Mouse (Mus musculus) spleen, adult 2 months (tissue): Measurements from ENCODE around the gene Fndc3a. TPM values are rescaled to one million over a fixed set of nuclear protein-coding genes. Genes with fewer than 3 reads are reported as not detected.

Experiments used
- DNase-seq, 2 experiments: peaks; one replicate each; pipeline versions ENCODE4 v3.0.0 to v3.0.0-alpha.2; 2012 to 2021; ENCODE audit warnings: low spot score in 2 of 2, low read depth in 1 of 2
- H3K27ac ChIP-seq: fragments of 200-500 bp; 2 replicates; pipeline ENCODE4 v1.5.1; 2012; ENCODE audit warnings: low read length, inconsistent platforms; ENCODE audit not compliant: insufficient read depth
- H3K27me3 ChIP-seq: fragments of 200-500 bp; 2 replicates; pipeline ENCODE4 v1.6.1; 2012; ENCODE audit warnings: mild to moderate bottlenecking, moderate library complexity, low read length, inconsistent platforms; ENCODE audit not compliant: control insufficient read depth, insufficient read depth
- H3K36me3 ChIP-seq: fragments of 200-500 bp; 2 replicates; pipeline ENCODE4 v1.6.1; 2012; ENCODE audit warnings: mild to moderate bottlenecking, low read length, inconsistent platforms; ENCODE audit not compliant: control insufficient read depth, insufficient read depth
- H3K4me1 ChIP-seq: fragments of 200-500 bp; 2 replicates; pipeline ENCODE4 v1.6.1; 2011; ENCODE audit warnings: inconsistent platforms; ENCODE audit not compliant: control insufficient read depth, insufficient read depth, insufficient read length
- H3K4me3 ChIP-seq: fragments of 200-500 bp; 2 replicates; pipeline ENCODE4 v1.5.1; 2011; ENCODE audit warnings: mild to moderate bottlenecking, inconsistent platforms; ENCODE audit not compliant: insufficient read depth, insufficient read length; ENCODE audit errors: extremely low read depth
- CTCF ChIP-seq: fragments of 200-500 bp; IDR thresholded peaks from 2 replicates; pipeline ENCODE4 v1.5.1; 2011; ENCODE audit warnings: mild to moderate bottlenecking, inconsistent platforms; ENCODE audit not compliant: insufficient read depth, insufficient read length, insufficient replicate concordance; ENCODE audit errors: extremely low read depth
- POLR2A ChIP-seq: fragments of 200-500 bp; IDR thresholded peaks from 2 replicates; pipeline ENCODE4 v1.6.1; 2011; ENCODE audit warnings: low read depth, low read length, inconsistent platforms
- WGBS: fragments of 180-500 bp; shearing (Covaris S2); methylation state at CpG from one replicate; pipeline ENCODE4 v1.1.7; 2018; 5-methylcytosine and 5-hydroxymethylcytosine counted together
- polyA plus RNA-seq: library from polyadenylated mRNA; depleted of rRNA; stranded (reverse); fragments of >200 nt; gene quantifications from 2 replicates; pipeline ENCODE4 v1.2.3, GENCODE M21; 2012

Gene Fndc3a
- polyA plus RNA-seq, 1 experiment, result 22.2 TPM

- Histone ChIP-seq H3K27me3 (no peaks in the 10 kb centered on the region), H3K4me1 (no peaks in the 10 kb centered on the region), H3K27ac (no peak overlapping the region), H3K4me3 (no peak overlapping the region), H3K36me3 (no peaks in the 10 kb centered on the region)
- WGBS, result 60% methylated on average over 3 of the region's 3 CpGs
- no peak for TF ChIP-seq POLR2A
- no peak for TF ChIP-seq CTCF
- no peak for DNase-seq
Observed at GRCm38 (mm10) chr14:72677247-72677646, 32.6 kb downstream of the Fndc3a start.

DNA sequence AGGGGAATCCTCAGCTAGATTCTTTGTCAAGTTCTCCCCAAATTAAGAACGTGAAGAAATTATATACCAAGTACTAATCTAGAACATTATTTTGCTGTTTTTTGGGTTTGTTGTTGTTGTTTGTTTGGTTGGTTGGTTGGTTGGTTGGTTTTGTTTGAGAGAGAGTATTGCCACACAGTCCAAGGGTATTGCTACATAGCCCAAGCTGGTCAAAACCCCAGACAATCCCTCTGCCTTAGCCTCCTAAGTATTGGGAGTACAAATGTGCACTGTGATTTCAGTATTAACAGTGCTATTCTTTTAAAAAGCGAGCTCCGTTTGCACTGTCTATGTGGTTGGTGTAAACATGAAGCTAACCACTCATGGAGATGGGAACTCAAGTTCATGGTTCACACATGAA is 37.9 kb downstream of the Fndc3a start:
- no peak for DNase-seq
- WGBS, result 94% methylated on average over 3 of the region's 3 CpGs

DNA sequence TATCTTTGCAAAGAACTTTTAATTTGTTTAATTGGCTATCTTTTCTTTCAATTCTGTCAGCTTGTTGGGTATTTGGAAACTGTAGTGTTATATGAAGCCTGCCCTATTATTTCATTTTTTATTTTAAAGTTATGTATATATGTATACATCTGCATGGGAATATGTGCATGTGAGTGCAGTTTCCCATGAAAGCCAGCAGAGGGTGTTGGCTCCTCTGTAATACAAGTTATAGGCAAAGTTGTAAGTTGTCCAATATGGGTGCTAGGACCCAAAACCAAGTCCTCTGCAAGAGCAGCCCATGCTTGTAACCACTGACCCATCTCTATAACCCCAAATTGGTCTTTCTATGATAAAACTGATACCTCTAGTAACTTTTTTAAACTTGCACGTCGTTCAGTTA is 38.8 kb downstream of the Fndc3a start:
- Histone ChIP-seq H3K27me3 (no peaks in the 10 kb centered on the region), H3K4me3 (no peak overlapping the region), H3K36me3 (no peaks in the 10 kb centered on the region; the same call in 1 of the 2 replicates), H3K27ac (no peak overlapping the region), H3K4me1 (no peaks in the 10 kb centered on the region)
- 93% methylated on average over 2 of the region's 2 CpGs for WGBS
- DNase-seq, result no peak
- TF ChIP-seq POLR2A (no peak), CTCF (no peak)

More for the DNA sequence above, 37.9 kb downstream of the Fndc3a start:
- TF ChIP-seq CTCF (no peak), POLR2A (no peak)
- Histone ChIP-seq H3K27me3 (no peaks in the 10 kb centered on the region), H3K4me1 (no peaks in the 10 kb centered on the region), H3K4me3 (no peak overlapping the region), H3K27ac (no peak overlapping the region), H3K36me3 (no peaks in the 10 kb centered on the region; the same call in 1 of the 2 replicates)

DNA sequence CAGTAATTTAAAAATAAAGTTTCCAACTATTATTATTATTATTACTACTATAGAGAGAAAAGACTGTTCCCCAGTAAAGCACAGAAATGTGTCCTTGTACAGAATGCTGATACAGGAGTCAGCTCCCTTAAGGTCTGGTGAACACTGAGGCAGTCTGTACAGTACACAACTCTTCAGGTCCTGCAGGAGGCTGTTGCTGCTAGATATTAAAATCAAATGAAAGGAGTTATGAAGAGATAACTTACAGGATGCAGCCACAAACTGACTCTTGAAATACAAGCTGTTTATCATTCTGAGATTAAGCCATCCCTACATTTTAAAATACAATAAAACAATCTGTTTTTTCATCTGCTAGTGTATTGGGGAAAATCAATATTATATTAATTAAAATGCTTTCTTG is 60.5 kb downstream of the Fndc3a start:
- no peaks in the 10 kb centered on the region for H3K27me3 ChIP-seq
- DNase-seq, result no peak
- H3K4me3 ChIP-seq, result no peak overlapping the region
- no peak overlapping the region for H3K27ac ChIP-seq
- peaks cover 5% of the 10 kb centered on the region for H3K36me3 ChIP-seq
- H3K4me1 ChIP-seq, result no peaks in the 10 kb centered on the region
- TF ChIP-seq POLR2A (no peak), CTCF (no peak)

- H3K27ac ChIP-seq, result no peak overlapping the region
- TF ChIP-seq POLR2A, result no peak
- no peak for TF ChIP-seq CTCF
- H3K4me1 ChIP-seq, result no peaks in the 10 kb centered on the region
- H3K36me3 ChIP-seq, result peaks cover 6% of the 10 kb centered on the region
- DNase-seq, result no peak
- H3K4me3 ChIP-seq, result no peak overlapping the region
- no peaks in the 10 kb centered on the region for H3K27me3 ChIP-seq
Observed at GRCm38 (mm10) chr14:72645512-72645911, 64.3 kb downstream of the Fndc3a start.

DNA sequence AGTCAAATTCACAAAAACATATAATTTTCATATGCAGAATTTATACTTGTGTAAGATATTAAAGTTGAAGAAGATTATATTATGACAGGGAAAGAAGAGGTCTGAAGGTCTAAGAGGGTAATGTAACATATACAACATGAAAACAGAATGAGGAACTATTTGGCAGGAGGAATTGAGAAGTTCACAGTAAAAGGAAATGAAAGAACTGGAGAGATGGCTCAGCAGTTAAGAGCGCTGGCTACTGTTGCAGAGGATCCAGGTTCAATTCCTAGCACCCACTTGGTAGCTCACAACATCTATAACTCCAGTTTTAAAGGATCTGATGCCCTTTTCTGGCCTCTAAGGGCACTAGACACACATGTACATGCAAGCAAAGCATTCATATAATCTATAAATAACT is 65.2 kb downstream of the Fndc3a start:
- Histone ChIP-seq H3K27ac (no peak overlapping the region), H3K4me3 (no peak overlapping the region), H3K27me3 (no peaks in the 10 kb centered on the region), H3K4me1 (no peaks in the 10 kb centered on the region), H3K36me3 (peaks cover 4% of the 10 kb centered on the region)
- WGBS, result 66% methylated on average over 1 of the region's 1 CpGs
- TF ChIP-seq CTCF (no peak), POLR2A (no peak)
- DNase-seq, result no peak

- no peak for DNase-seq
- no peaks in the 10 kb centered on the region for H3K4me1 ChIP-seq
- WGBS, result 91% methylated on average over 6 of the region's 6 CpGs
- no peak overlapping the region for H3K27ac ChIP-seq
- H3K36me3 ChIP-seq, result peaks cover 5% of the 10 kb centered on the region
- no peaks in the 10 kb centered on the region for H3K27me3 ChIP-seq
- no peak for TF ChIP-seq POLR2A
- TF ChIP-seq CTCF, result no peak
- H3K4me3 ChIP-seq, result no peak overlapping the region
Observed at GRCm38 (mm10) chr14:72638507-72638906, 71.3 kb downstream of the Fndc3a start.
